Mouse (Mus musculus) CH12.LX (cell line): ENCODE results near the gene Pigm. TPM values are rescaled to one million over a fixed set of nuclear protein-coding genes. Genes with fewer than 3 reads are reported as not detected.

Experiments used
- DNase-seq: peaks from one replicate; pipeline ENCODE4 v3.0.0-alpha.2; 2013; ENCODE audit errors: extremely low read depth
- H3K27ac ChIP-seq: 2 replicates; pipeline ENCODE4 v1.5.1; 2012; ENCODE audit warnings: low read depth, mild to moderate bottlenecking, control low read depth, moderate library complexity; ENCODE audit not compliant: insufficient read depth
- H3K27me3 ChIP-seq: replicated peaks from 2 replicates; pipeline ENCODE3; 2012; ENCODE audit warnings: inconsistent platforms
- H3K36me3 ChIP-seq, 2 experiments: replicated peaks in 1 of 2; 2 replicates each; pipeline versions ENCODE3 to v1.6.1; 2012; ENCODE audit warnings: inconsistent platforms in 1 of 2, low read length in 1 of 2, mild to moderate bottlenecking in 1 of 2, mixed read lengths in 1 of 2, moderate library complexity in 1 of 2; ENCODE audit not compliant: control insufficient read depth in 1 of 2, insufficient read depth in 1 of 2
- H3K4me1 ChIP-seq, 2 experiments: 2 replicates each; pipeline ENCODE4 v1.6.1; 2012; ENCODE audit warnings: inconsistent platforms in 1 of 2, moderate library complexity in 1 of 2; ENCODE audit not compliant: insufficient read depth in 2 of 2, control insufficient read depth in 1 of 2
- H3K4me2 ChIP-seq: 2 replicates; pipeline ENCODE4 v1.6.1; 2012; ENCODE audit warnings: low read depth, mild to moderate bottlenecking, control low read depth; ENCODE audit not compliant: poor library complexity, insufficient read depth, severe bottlenecking
- H3K4me3 ChIP-seq, 3 experiments: fragments of 150-350 bp in 1 of 3; sonication (generic) in 1 of 3; replicated peaks in 1 of 3; 2 replicates each; pipeline versions ENCODE3 to v1.5.1; 2011 to 2012; ENCODE audit warnings: low read depth in 2 of 3, low read length in 2 of 3, mild to moderate bottlenecking in 2 of 3, moderate library complexity in 2 of 3, control low read depth in 1 of 3, improper control_type of control experiment in 1 of 3, inconsistent platforms in 1 of 3, mixed read lengths in 1 of 3; ENCODE audit not compliant: poor library complexity in 1 of 3
- H3K79me2 ChIP-seq: replicated peaks from 2 replicates; pipeline ENCODE4 v1.6.1; 2012; ENCODE audit warnings: mild to moderate bottlenecking, moderate library complexity; ENCODE audit not compliant: control insufficient read depth, poor library complexity, insufficient read depth, severe bottlenecking; ENCODE audit errors: extremely low read depth
- H3K9ac ChIP-seq: 2 replicates; pipeline ENCODE4 v1.6.1; 2012; ENCODE audit warnings: low read depth, mild to moderate bottlenecking, control low read depth, moderate library complexity; ENCODE audit not compliant: insufficient read depth
- H3K9me3 ChIP-seq: replicated peaks from 2 replicates; pipeline ENCODE3; 2012; ENCODE audit warnings: low read length, inconsistent platforms, mixed read lengths
- BHLHE40 ChIP-seq: IDR thresholded peaks from 2 replicates; pipeline ENCODE4 v1.6.1; 2011; ENCODE audit warnings: mild to moderate bottlenecking, low read depth, low read length, improper control_type of control experiment
- CHD1 ChIP-seq: IDR thresholded peaks from 2 replicates; pipeline ENCODE4 v1.6.1; 2012; ENCODE audit warnings: low read depth, low read length, improper control_type of control experiment, inconsistent platforms
- CTCF ChIP-seq, 2 experiments: IDR thresholded peaks in 1 of 2; conservative IDR thresholded peaks in 1 of 2; 2 replicates each; pipeline ENCODE4 v1.5.1; 2011 to 2012; ENCODE audit warnings: low read depth in 2 of 2, low read length in 2 of 2, improper control_type of control experiment in 1 of 2, inconsistent platforms in 1 of 2, mild to moderate bottlenecking in 1 of 2, moderate library complexity in 1 of 2
- ELF1 ChIP-seq: IDR thresholded peaks from 2 replicates; pipeline ENCODE4 v1.6.1; 2014; ENCODE audit warnings: low read depth, mild to moderate bottlenecking, inconsistent platforms, low read length, improper control_type of control experiment
- ETS1 ChIP-seq: conservative IDR thresholded peaks from 2 replicates; pipeline ENCODE4 v1.6.1; 2012; ENCODE audit warnings: low read depth, mild to moderate bottlenecking, inconsistent platforms, low read length, improper control_type of control experiment, moderate library complexity
- HCFC1 ChIP-seq: IDR thresholded peaks from 2 replicates; pipeline ENCODE4 v1.6.1; 2012; ENCODE audit warnings: low read depth, mild to moderate bottlenecking, inconsistent platforms, low read length, improper control_type of control experiment
- IRF4 ChIP-seq: IDR thresholded peaks from 2 replicates; pipeline ENCODE4 v1.6.1; 2014; ENCODE audit warnings: low read depth, mild to moderate bottlenecking, inconsistent platforms, low read length, improper control_type of control experiment
- JUN ChIP-seq: IDR thresholded peaks from 2 replicates; pipeline ENCODE4 v1.6.1; 2011; ENCODE audit warnings: low read depth, mild to moderate bottlenecking, low read length, improper control_type of control experiment, moderate library complexity; ENCODE audit not compliant: insufficient read depth
- MAFK ChIP-seq: IDR thresholded peaks from 2 replicates; pipeline ENCODE4 v1.6.1; 2011; ENCODE audit warnings: low read length, improper control_type of control experiment; ENCODE audit not compliant: insufficient replicate concordance
- MAZ ChIP-seq: IDR thresholded peaks from 2 replicates; pipeline ENCODE4 v1.6.1; 2012; ENCODE audit warnings: low read depth, mild to moderate bottlenecking, inconsistent platforms, low read length, improper control_type of control experiment, moderate library complexity
- MEF2A ChIP-seq: IDR thresholded peaks from 2 replicates; pipeline ENCODE4 v1.6.1; 2014; ENCODE audit warnings: low read depth, mild to moderate bottlenecking, inconsistent platforms, low read length, improper control_type of control experiment, borderline replicate concordance
- MXI1 ChIP-seq: IDR thresholded peaks from 2 replicates; pipeline ENCODE4 v1.6.1; 2011; ENCODE audit warnings: mild to moderate bottlenecking, low read depth, low read length, improper control_type of control experiment
- MYC ChIP-seq: IDR thresholded peaks from 2 replicates; pipeline ENCODE4 v1.6.1; 2011; ENCODE audit warnings: low read depth, mild to moderate bottlenecking, improper control_type of control experiment, low read length
- NRF1 ChIP-seq: IDR thresholded peaks from 2 replicates; pipeline ENCODE4 v1.6.1; 2014; ENCODE audit warnings: low read depth, mild to moderate bottlenecking, inconsistent platforms, low read length, improper control_type of control experiment, moderate library complexity
- POLR2AphosphoS2 ChIP-seq: IDR thresholded peaks from 2 replicates; pipeline ENCODE4 v1.6.1; 2011; ENCODE audit warnings: low read depth, low read length, improper control_type of control experiment
- RAD21 ChIP-seq: IDR thresholded peaks from 2 replicates; pipeline ENCODE4 v1.6.1; 2011; ENCODE audit warnings: low read depth, mild to moderate bottlenecking, low read length, improper control_type of control experiment, moderate library complexity
- RCOR1 ChIP-seq: conservative IDR thresholded peaks from 2 replicates; pipeline ENCODE4 v1.6.1; 2012; ENCODE audit warnings: low read depth, mild to moderate bottlenecking, inconsistent platforms, low read length, improper control_type of control experiment
- SIN3A ChIP-seq: IDR thresholded peaks from 2 replicates; pipeline ENCODE4 v1.6.1; 2012; ENCODE audit warnings: low read length, improper control_type of control experiment, inconsistent platforms
- SMC3 ChIP-seq: IDR thresholded peaks from 2 replicates; pipeline ENCODE4 v1.6.1; 2011; ENCODE audit warnings: low read depth, low read length, improper control_type of control experiment
- TCF12 ChIP-seq: IDR thresholded peaks from 2 replicates; pipeline ENCODE4 v1.6.1; 2014; ENCODE audit warnings: low read depth, mild to moderate bottlenecking, inconsistent platforms, low read length, improper control_type of control experiment
- UBTF ChIP-seq: IDR thresholded peaks from 2 replicates; pipeline ENCODE4 v1.6.1; 2012; ENCODE audit warnings: low read depth, mild to moderate bottlenecking, inconsistent platforms, low read length, improper control_type of control experiment, moderate library complexity
- USF2 ChIP-seq: conservative IDR thresholded peaks from 2 replicates; pipeline ENCODE4 v1.6.1; 2011; ENCODE audit warnings: low read depth, low read length, improper control_type of control experiment
- ZKSCAN1 ChIP-seq: IDR thresholded peaks from 2 replicates; pipeline ENCODE4 v1.6.1; 2012; ENCODE audit warnings: low read depth, inconsistent platforms, low read length, improper control_type of control experiment, borderline replicate concordance
- dilution Hi-C: fragments of 300-500 bp; cut with MboI; formaldehyde crosslinking; loops from 2 replicates; pipeline ENCODE4 v1.14.3; 2020; ENCODE audit warnings: low sequenced_read_pairs; ENCODE audit not compliant: extremely low pct_unique_long_range_greater_than_20kb, extremely low pct_ligation_motif_present
- in situ Hi-C: fragments of 300-500 bp; cut with MboI; formaldehyde crosslinking; loops from 3 replicates; pipeline ENCODE4 v1.14.3; 2019; ENCODE audit warnings: low sequenced_read_pairs, low pct_ligation_motif_present, low pct_unique_long_range_greater_than_20kb, mixed read lengths
- polyA plus RNA-seq: library from polyadenylated mRNA; unstranded; fragments of >175 nt; gene quantifications from 2 replicates; pipeline ENCODE4 v1.2.1, GENCODE M21; 2012; ENCODE audit warnings: low read depth; ENCODE audit not compliant: insufficient read length
- total RNA-seq, 2 experiments: library from RNA; depleted of rRNA; stranded (reverse); fragments of 300-350 nt in 1 of 2; fragments of >200 nt in 1 of 2; gene quantifications; 2 replicates each; pipeline ENCODE4 v1.2.3; 2012 to 2014

Pigm gene
- total and polyA plus RNA-seq, 3 experiments: 8.6 to 13.8 (median 10.7) TPM

DNA sequence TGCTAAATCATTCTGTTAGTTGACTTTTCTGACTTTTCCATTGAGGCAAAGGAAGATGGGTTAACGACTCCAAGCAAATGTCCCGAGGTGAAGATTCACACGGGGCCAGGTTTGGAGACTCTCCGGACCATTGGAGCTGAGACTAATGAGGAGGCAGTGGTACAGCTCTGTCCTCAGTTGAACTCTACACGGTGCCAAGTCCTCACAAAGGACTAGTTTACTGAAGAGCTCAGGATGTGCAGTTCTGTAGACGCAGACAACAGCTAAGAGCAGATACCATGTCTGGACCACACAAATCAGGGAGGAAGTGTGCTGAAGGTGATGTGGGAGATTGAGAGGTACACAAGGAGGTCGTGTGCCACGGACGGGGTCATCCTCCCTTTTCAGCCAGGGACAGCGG lies 18.0 kb upstream of the Pigm start:
- no peaks in the 10 kb centered on the region for H3K36me3 ChIP-seq
- H3K27ac ChIP-seq: no peak overlapping the region
- peaks cover 7% of the 10 kb centered on the region for H3K27me3 ChIP-seq
- H3K4me1 ChIP-seq: peaks cover 0 to 10% of the 10 kb centered on the region in 2 experiments; a peak in 2 of 4 replicates
- H3K79me2 ChIP-seq: no peaks in the 10 kb centered on the region
- dilution Hi-C loops (no loop called here), in situ Hi-C loops (no loop called here)
- no peak overlapping the region for H3K4me3 ChIP-seq
- no peak overlapping the region for H3K4me2 ChIP-seq
- TF ChIP-seq MAFK (no peak), MEF2A (no peak), ETS1 (no peak), NRF1 (no peak), TCF12 (no peak), CTCF (conservative IDR thresholded peaks at IDR 0.05 in 1 of 2, IDR thresholded peaks at IDR 0.05 in 1 of 2; ENCODE audit: low read depth in 2 of 2, low read length in 2 of 2) (no peak), SIN3A (no peak), HCFC1 (no peak), MXI1 (no peak), ELF1 (no peak), CHD1 (no peak), SMC3 (no peak), RCOR1 (no peak), RAD21 (no peak), UBTF (no peak), BHLHE40 (no peak)
- DNase-seq: no peak
- no peaks in the 10 kb centered on the region for H3K9me3 ChIP-seq
- H3K9ac ChIP-seq: no peak overlapping the region

DNA sequence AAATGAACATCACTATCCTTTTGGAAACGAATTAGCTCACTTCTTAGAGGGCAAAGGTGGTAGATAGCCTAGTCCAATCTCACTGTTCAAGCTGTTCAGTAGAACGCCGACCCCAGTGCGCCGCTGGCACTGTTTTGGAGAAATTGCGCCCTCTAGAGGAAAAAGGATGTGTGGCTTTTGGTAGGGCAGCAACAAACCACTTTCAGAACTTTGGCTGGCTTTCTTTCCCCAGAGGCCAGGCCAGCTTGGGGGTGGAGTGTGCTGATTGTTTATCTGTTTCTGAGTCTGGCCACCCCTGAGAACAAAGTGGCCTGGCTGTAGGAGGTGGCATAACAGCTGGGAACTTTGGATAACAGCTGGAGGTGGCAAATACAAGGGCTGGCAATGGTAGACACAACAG lies 11.7 kb upstream of the Pigm start:
- no peaks in the 10 kb centered on the region for H3K79me2 ChIP-seq
- peak; percentile 67 for DNase-seq
- H3K27ac ChIP-seq: no peak overlapping the region
- no peak overlapping the region for H3K9ac ChIP-seq
- no peak for TF ChIP-seq ZKSCAN1
- TF ChIP-seq NRF1: no peak
- no peak for TF ChIP-seq RCOR1
- TF ChIP-seq CHD1: no peak
- TF ChIP-seq MXI1: no peak; the same call in 1 of the 2 replicates
- 0 out of 2 replicates have a peak, but pooled peaks have one; percentile 32 for TF ChIP-seq MAZ
- TF ChIP-seq MEF2A: no peak
- TF ChIP-seq SMC3: peak; percentile 37; the same call in 1 of the 2 replicates
- no peak for TF ChIP-seq POLR2AphosphoS2
- TF ChIP-seq BHLHE40: no peak
- peak; percentile 63 to 85; a peak in 3 of 4 replicates for TF ChIP-seq CTCF (conservative IDR thresholded peaks at IDR 0.05 in 1 of 2, IDR thresholded peaks at IDR 0.05 in 1 of 2; ENCODE audit: low read depth in 2 of 2, low read length in 2 of 2)
- no peak for TF ChIP-seq JUN
- no peak for TF ChIP-seq USF2
- TF ChIP-seq MYC: no peak
- peak; percentile 12; the same call in 1 of the 2 replicates for TF ChIP-seq IRF4
- TF ChIP-seq RAD21: peak; percentile 52
- no peaks in the 10 kb centered on the region for H3K9me3 ChIP-seq
- peaks cover 3% of the 10 kb centered on the region for H3K27me3 ChIP-seq
- peaks cover 6 to 20% of the 10 kb centered on the region in 2 experiments for H3K4me1 ChIP-seq
- no peaks in the 10 kb centered on the region for H3K36me3 ChIP-seq
- in situ Hi-C loops: no loop called here
- dilution Hi-C loops: no loop called here
- H3K4me3 ChIP-seq: no peak overlapping the region
- H3K4me2 ChIP-seq: peak overlapping the region; percentile 39; the same call in 1 of the 2 replicates
